Mouse (Mus musculus) limb, embryonic 13.5 days (tissue): ENCODE data around the gene Lama2. TPM values are rescaled to one million over a fixed set of nuclear protein-coding genes. Genes with fewer than 3 reads are reported as not detected.

Experiments
- ATAC-seq: fragments of 200-750 bp; cut with Nextera tagmentation; 2 replicates; pipeline ENCODE4 v1.8.0; 2017; ENCODE audit warnings: low read depth, moderate number of reproducible peaks, moderate TSS enrichment; ENCODE audit not compliant: low FRiP score
- H3K27ac ChIP-seq: fragments of 300-500 bp; sonication (generic); 2 replicates; pipeline ENCODE4 v1.5.1; 2015; ENCODE audit warnings: inconsistent platforms, mild to moderate bottlenecking, moderate library complexity
- H3K27me3 ChIP-seq: fragments of 300-500 bp; sonication (generic); 2 replicates; pipeline ENCODE4 v1.6.1; 2015; ENCODE audit warnings: mild to moderate bottlenecking, inconsistent platforms
- H3K36me3 ChIP-seq: fragments of 300-500 bp; sonication (generic); 2 replicates; pipeline ENCODE4 v1.6.1; 2015; ENCODE audit warnings: inconsistent platforms, mild to moderate bottlenecking, moderate library complexity
- H3K4me1 ChIP-seq: fragments of 300-500 bp; sonication (generic); 2 replicates; pipeline ENCODE4 v1.6.1; 2015; ENCODE audit warnings: inconsistent platforms
- H3K4me2 ChIP-seq: fragments of 300-500 bp; sonication (generic); replicated peaks from 2 replicates; pipeline ENCODE4 v1.6.1; 2015; ENCODE audit warnings: inconsistent platforms, mild to moderate bottlenecking, moderate library complexity
- H3K4me3 ChIP-seq: fragments of 300-500 bp; sonication (generic); 2 replicates; pipeline ENCODE4 v1.5.1; 2015; ENCODE audit warnings: moderate library complexity, mild to moderate bottlenecking, inconsistent platforms
- H3K9ac ChIP-seq: fragments of 300-500 bp; sonication (generic); 2 replicates; pipeline ENCODE4 v1.6.1; 2015; ENCODE audit warnings: mild to moderate bottlenecking, inconsistent platforms
- H3K9me3 ChIP-seq: fragments of 300-500 bp; sonication (generic); 2 replicates; pipeline ENCODE4 v1.6.1; 2016; ENCODE audit warnings: inconsistent platforms
- WGBS: fragments of 180-500 bp; shearing (Covaris S2); methylation state at CpG from one replicate; pipeline ENCODE4 v1.1.7; 2015; 5-methylcytosine and 5-hydroxymethylcytosine counted together
- polyA plus RNA-seq: library from polyadenylated mRNA; unstranded; fragments of >200 nt; fragmentation: Nextera tagmentation; extraction: Ambion mirVana; gene quantifications from 2 replicates; pipeline ENCODE4 v1.2.1, GENCODE M21; 2015

Gene Lama2
- polyA plus RNA-seq, 1 experiment from 2014 or later: 12.8 TPM

- 37% methylated on average over 7 of the region's 7 CpGs for WGBS
- Histone ChIP-seq H3K4me3 (no peak overlapping the region), H3K36me3 (no peaks in the 10 kb centered on the region), H3K4me1 (0 out of 2 replicates have a peak, but pooled peaks cover 2% of the 10 kb centered on the region), H3K27me3 (no peaks in the 10 kb centered on the region), H3K27ac (no peak overlapping the region), H3K9ac (no peak overlapping the region), H3K4me2 (no peak overlapping the region), H3K9me3 (no peaks in the 10 kb centered on the region)
- no peak for ATAC-seq
Observed at GRCm38 (mm10) chr10:27344278-27344677, 275.3 kb downstream of the Lama2 start.

GRCm38 (mm10) chr10:27322410-27322990 is 297.1 kb downstream of the Lama2 start:
- no peak for ATAC-seq
- H3K27ac ChIP-seq: no peak overlapping the region
- 86% methylated on average over 4 of the region's 4 CpGs for WGBS

GRCm38 (mm10) chr10:27307444-27307843 is 312.1 kb downstream of the Lama2 start:
- Histone ChIP-seq H3K9me3 (no peaks in the 10 kb centered on the region), H3K36me3 (no peaks in the 10 kb centered on the region), H3K27ac (no peak overlapping the region), H3K27me3 (no peaks in the 10 kb centered on the region), H3K9ac (no peak overlapping the region), H3K4me1 (no peaks in the 10 kb centered on the region), H3K4me2 (no peak overlapping the region), H3K4me3 (no peak overlapping the region)
- WGBS: 79% methylated on average over 8 of the region's 8 CpGs
- ATAC-seq: no peak

More at GRCm38 (mm10) chr10:27322410-27322990, 297.1 kb downstream of the Lama2 start:
- H3K9ac ChIP-seq: no peak overlapping the region
- no peaks in the 10 kb centered on the region for H3K9me3 ChIP-seq
- no peak overlapping the region for H3K4me2 ChIP-seq
- H3K4me1 ChIP-seq: no peaks in the 10 kb centered on the region
- no peak overlapping the region for H3K4me3 ChIP-seq
- no peaks in the 10 kb centered on the region for H3K27me3 ChIP-seq
- H3K36me3 ChIP-seq: no peaks in the 10 kb centered on the region

- Histone ChIP-seq H3K27ac (no peak overlapping the region), H3K9me3 (no peaks in the 10 kb centered on the region), H3K36me3 (no peaks in the 10 kb centered on the region), H3K4me3 (no peak overlapping the region), H3K9ac (no peak overlapping the region), H3K4me1 (no peaks in the 10 kb centered on the region), H3K27me3 (no peaks in the 10 kb centered on the region), H3K4me2 (no peak overlapping the region)
- no peak for ATAC-seq
- WGBS: 64% methylated on average over 3 of the region's 3 CpGs
Observed at GRCm38 (mm10) chr10:27305301-27305700, 314.3 kb downstream of the Lama2 start.

GRCm38 (mm10) chr10:27285098-27285860 is 334.3 kb downstream of the Lama2 start:
- Histone ChIP-seq H3K4me1 (peaks cover 7% of the 10 kb centered on the region; the same call in 1 of the 2 replicates), H3K36me3 (no peaks in the 10 kb centered on the region), H3K4me2 (no peak overlapping the region), H3K27me3 (no peaks in the 10 kb centered on the region), H3K27ac (no peak overlapping the region), H3K9me3 (no peaks in the 10 kb centered on the region), H3K4me3 (no peak overlapping the region), H3K9ac (no peak overlapping the region)
- WGBS: 6% methylated on average over 10 of the region's 10 CpGs
- no peak for ATAC-seq

- no peak for ATAC-seq
- H3K27me3 ChIP-seq: no peaks in the 10 kb centered on the region
- H3K9me3 ChIP-seq: no peaks in the 10 kb centered on the region
- H3K4me1 ChIP-seq: no peaks in the 10 kb centered on the region
- H3K4me3 ChIP-seq: no peak overlapping the region
- H3K9ac ChIP-seq: no peak overlapping the region
- H3K4me2 ChIP-seq: no peak overlapping the region
- no peak overlapping the region for H3K27ac ChIP-seq
- no peaks in the 10 kb centered on the region for H3K36me3 ChIP-seq
- WGBS: 91% methylated on average over 2 of the region's 2 CpGs
Observed at GRCm38 (mm10) chr10:27267432-27267831, 352.1 kb downstream of the Lama2 start.

GRCm38 (mm10) chr10:27265812-27266211 is 353.7 kb downstream of the Lama2 start:
- H3K4me3 ChIP-seq: no peak overlapping the region
- H3K9ac ChIP-seq: no peak overlapping the region
- no peaks in the 10 kb centered on the region for H3K4me1 ChIP-seq
- 50% methylated on average over 2 of the region's 2 CpGs for WGBS
- no peaks in the 10 kb centered on the region for H3K9me3 ChIP-seq
- no peak overlapping the region for H3K4me2 ChIP-seq
- H3K36me3 ChIP-seq: no peaks in the 10 kb centered on the region
- H3K27me3 ChIP-seq: no peaks in the 10 kb centered on the region
- H3K27ac ChIP-seq: no peak overlapping the region
- no peak for ATAC-seq

- no peaks in the 10 kb centered on the region for H3K36me3 ChIP-seq
- H3K27ac ChIP-seq: no peak overlapping the region
- ATAC-seq: no peak
- no peak overlapping the region for H3K4me2 ChIP-seq
- no peaks in the 10 kb centered on the region for H3K4me1 ChIP-seq
- 56% methylated on average over 2 of the region's 2 CpGs for WGBS
- no peaks in the 10 kb centered on the region for H3K27me3 ChIP-seq
- H3K9ac ChIP-seq: no peak overlapping the region
- no peaks in the 10 kb centered on the region for H3K9me3 ChIP-seq
- H3K4me3 ChIP-seq: no peak overlapping the region
Observed at GRCm38 (mm10) chr10:27264713-27265112, 354.8 kb downstream of the Lama2 start.

GRCm38 (mm10) chr10:27249741-27250140 is 369.8 kb downstream of the Lama2 start:
- WGBS: 94% methylated on average over 1 of the region's 1 CpGs
- no peaks in the 10 kb centered on the region for H3K27me3 ChIP-seq
- H3K36me3 ChIP-seq: no peaks in the 10 kb centered on the region
- H3K4me3 ChIP-seq: no peak overlapping the region
- H3K9ac ChIP-seq: no peak overlapping the region
- no peak overlapping the region for H3K27ac ChIP-seq
- H3K4me2 ChIP-seq: no peak overlapping the region
- H3K4me1 ChIP-seq: no peaks in the 10 kb centered on the region
- no peak for ATAC-seq
- H3K9me3 ChIP-seq: no peaks in the 10 kb centered on the region

GRCm38 (mm10) chr10:27234755-27235154 is 384.8 kb downstream of the Lama2 start:
- Histone ChIP-seq H3K27ac (no peak overlapping the region), H3K4me3 (no peak overlapping the region), H3K9me3 (no peaks in the 10 kb centered on the region), H3K4me2 (no peak overlapping the region), H3K9ac (no peak overlapping the region), H3K27me3 (no peaks in the 10 kb centered on the region), H3K36me3 (no peaks in the 10 kb centered on the region), H3K4me1 (no peaks in the 10 kb centered on the region)
- 32% methylated on average over 4 of the region's 4 CpGs for WGBS
- no peak; the same call in 1 of the 2 replicates for ATAC-seq

GRCm38 (mm10) chr10:27233577-27233976 is 386.0 kb downstream of the Lama2 start:
- no peaks in the 10 kb centered on the region for H3K27me3 ChIP-seq
- H3K36me3 ChIP-seq: no peaks in the 10 kb centered on the region
- H3K4me1 ChIP-seq: no peaks in the 10 kb centered on the region
- H3K9ac ChIP-seq: no peak overlapping the region
- H3K27ac ChIP-seq: no peak overlapping the region
- no peak overlapping the region for H3K4me2 ChIP-seq
- WGBS: 75% methylated on average over 5 of the region's 5 CpGs
- no peak for ATAC-seq
- no peak overlapping the region for H3K4me3 ChIP-seq
- no peaks in the 10 kb centered on the region for H3K9me3 ChIP-seq

GRCm38 (mm10) chr10:27223815-27224375 is 395.7 kb downstream of the Lama2 start:
- ATAC-seq: no peak
- Histone ChIP-seq H3K4me2 (no peak overlapping the region), H3K9me3 (no peaks in the 10 kb centered on the region), H3K4me3 (no peak overlapping the region), H3K9ac (no peak overlapping the region), H3K4me1 (no peaks in the 10 kb centered on the region), H3K36me3 (no peaks in the 10 kb centered on the region), H3K27ac (no peak overlapping the region), H3K27me3 (no peaks in the 10 kb centered on the region)
- 65% methylated on average over 8 of the region's 8 CpGs for WGBS
